Comparison of ENCODE assay signal across 15 mouse cellular contexts in genomic region chr13:28295492-28295891, GRCm38 (mm10). TPM values are rescaled to one million over a fixed set of nuclear protein-coding genes. Genes with fewer than 3 reads are reported as not detected.
DNase-seq lines count a peak whose midpoint lies in the region; ATAC-seq and TF ChIP-seq lines count a peak whose summit lies in the region.
"Had no signal": no experiment of that assay in that cellular context is flagged by ENCODE, and none has a peak within 500 bp of the region (broad histone marks: within the 10 kb centered on the region; RNA-seq: fewer than 3 reads in every experiment).

No protein-coding gene starts in this region.

- ATAC-seq in forebrain, embryonic 15.5 days (replicated peaks): peak; percentile 85
- ATAC-seq in hindbrain, postnatal 0 days: peak; percentile 27; the same call in 1 of the 2 replicates
- ATAC-seq in neural tube, embryonic 13.5 days (ENCODE audit: low read depth): peak; percentile 87
- ATAC-seq: lung, postnatal 0 days had no signal

- peak; percentile 8 for DNase-seq in kidney, adult 2 months
- no peak for DNase-seq in kidney, adult 11 months
- peak; percentile 45 for DNase-seq in hindbrain, postnatal 0 days (ENCODE audit: low spot score)
- DNase-seq in spleen, postnatal 36 days (ENCODE audit: low spot score in 2 of 2): no peak
- DNase-seq in lung, postnatal 36 days: no peak
- no peak for DNase-seq in adrenal gland, postnatal 4 days (ENCODE audit: low spot score in 2 of 2)
- DNase-seq: gastrocnemius, postnatal 14 days; heart, postnatal 4 days; liver, embryonic 13.5 days; thymus, postnatal 4 days had no signal

- 67% methylated on average over 5 of the region's 5 CpGs for WGBS in kidney, adult 2 months
- 9% methylated on average over 5 of the region's 5 CpGs for WGBS in forebrain, embryonic 15.5 days
- WGBS in hindbrain, postnatal 0 days: 24% methylated on average over 5 of the region's 5 CpGs
- 35% methylated on average over 5 of the region's 5 CpGs for WGBS in neural tube, embryonic 13.5 days

- no peak for TF ChIP-seq POLR2A in kidney, adult 2 months (IDR thresholded peaks at IDR 0.05; ENCODE audit: low read depth, low read length)

- TF ChIP-seq CTCF in kidney, adult 2 months (conservative IDR thresholded peaks at IDR 0.05; ENCODE audit: insufficient read depth, insufficient read length, low read depth, low read length): no peak
- no peak for TF ChIP-seq CTCF in hindbrain, postnatal 0 days (IDR thresholded peaks at IDR 0.05; ENCODE audit: low read depth)

- H3K27ac ChIP-seq in kidney, adult 2 months (ENCODE audit: insufficient read depth, low read depth, low read length): no peak overlapping the region
- peak overlapping the region; percentile 81 for H3K27ac ChIP-seq in forebrain, embryonic 15.5 days (replicated peaks)
- H3K27ac ChIP-seq in hindbrain, postnatal 0 days: peak overlapping the region; percentile 16; the same call in 1 of the 2 replicates
- peak overlapping the region; percentile 87 for H3K27ac ChIP-seq in neural tube, embryonic 13.5 days (replicated peaks)
- H3K27ac ChIP-seq: liver, embryonic 13.5 days had no signal

- H3K4me2 ChIP-seq in forebrain, embryonic 15.5 days (replicated peaks): peak overlapping the region; percentile 18; the same call in 1 of the 2 replicates
- peak overlapping the region; percentile 22 for H3K4me2 ChIP-seq in hindbrain, postnatal 0 days (ENCODE audit: low read depth, low read length)
- peak overlapping the region; percentile 35 for H3K4me2 ChIP-seq in neural tube, embryonic 13.5 days
- H3K4me2 ChIP-seq: heart, embryonic 12.5 days; kidney, embryonic 15.5 days; liver, embryonic 13.5 days had no signal

- no peaks in the 10 kb centered on the region for H3K9me3 ChIP-seq in forebrain, embryonic 15.5 days
- no peaks in the 10 kb centered on the region for H3K9me3 ChIP-seq in hindbrain, postnatal 0 days (ENCODE audit: low read length)
- H3K9me3 ChIP-seq in neural tube, embryonic 13.5 days: no peaks in the 10 kb centered on the region
- H3K9me3 ChIP-seq: heart, embryonic 12.5 days; kidney, embryonic 15.5 days; liver, embryonic 13.5 days had no signal

- no peaks in the 10 kb centered on the region for H3K4me1 ChIP-seq in kidney, adult 2 months (ENCODE audit: control insufficient read depth, insufficient read depth, low read length)
- peaks cover 31% of the 10 kb centered on the region for H3K4me1 ChIP-seq in forebrain, embryonic 15.5 days
- peaks cover 12% of the 10 kb centered on the region; the same call in 1 of the 2 replicates for H3K4me1 ChIP-seq in hindbrain, postnatal 0 days (ENCODE audit: insufficient read depth, low read length)
- H3K4me1 ChIP-seq in neural tube, embryonic 13.5 days (replicated peaks): peaks cover 41% of the 10 kb centered on the region

- no peaks in the 10 kb centered on the region for H3K36me3 ChIP-seq in kidney, adult 2 months (ENCODE audit: control insufficient read depth, insufficient read depth, low read length)
- no peaks in the 10 kb centered on the region for H3K36me3 ChIP-seq in forebrain, embryonic 15.5 days
- H3K36me3 ChIP-seq in hindbrain, postnatal 0 days (ENCODE audit: insufficient read depth, low read length): no peaks in the 10 kb centered on the region
- H3K36me3 ChIP-seq in neural tube, embryonic 13.5 days: no peaks in the 10 kb centered on the region
- H3K36me3 ChIP-seq: heart, embryonic 12.5 days; kidney, embryonic 15.5 days; liver, embryonic 13.5 days had no signal

- H3K4me3 ChIP-seq in kidney, adult 2 months (ENCODE audit: insufficient read depth, low read depth, low read length): no peak overlapping the region
- no peak overlapping the region for H3K4me3 ChIP-seq in forebrain, embryonic 15.5 days
- H3K4me3 ChIP-seq in hindbrain, postnatal 0 days (ENCODE audit: low read length): no peak overlapping the region
- H3K4me3 ChIP-seq in neural tube, embryonic 13.5 days: no peak overlapping the region
- H3K4me3 ChIP-seq: heart, embryonic 12.5 days; kidney, embryonic 15.5 days; liver, embryonic 13.5 days had no signal

- H3K9ac ChIP-seq in forebrain, embryonic 15.5 days (replicated peaks): no peak overlapping the region
- H3K9ac ChIP-seq in hindbrain, postnatal 0 days (replicated peaks; ENCODE audit: low read length): no peak overlapping the region
- H3K9ac ChIP-seq in neural tube, embryonic 13.5 days: no peak overlapping the region
- H3K9ac ChIP-seq: heart, embryonic 12.5 days; kidney, embryonic 15.5 days; liver, embryonic 13.5 days had no signal

- no peaks in the 10 kb centered on the region for H3K27me3 ChIP-seq in kidney, adult 2 months (replicated peaks; ENCODE audit: control insufficient read depth, insufficient read depth, low read length)
- no peaks in the 10 kb centered on the region for H3K27me3 ChIP-seq in forebrain, embryonic 15.5 days
- H3K27me3 ChIP-seq in hindbrain, postnatal 0 days (ENCODE audit: insufficient read depth, low read length): no peaks in the 10 kb centered on the region
- no peaks in the 10 kb centered on the region for H3K27me3 ChIP-seq in neural tube, embryonic 13.5 days
- H3K27me3 ChIP-seq: heart, embryonic 12.5 days; kidney, embryonic 15.5 days; liver, embryonic 13.5 days had no signal

RNA-seq across cellular contexts. Expression of gene Gm11361, which starts 38.2 kb away (rescaled TPM):
- 0.67 and 1.5 TPM in 2 replicates for polyA plus RNA-seq in kidney, adult 2 months (2012; rRNA removed)
- 2.1 and 2.4 TPM in 2 replicates for polyA plus RNA-seq in forebrain, embryonic 15.5 days (2015; fragmentation: Nextera tagmentation; extraction: Ambion mirVana)
- 0.47 and 1.0 TPM in 2 replicates for total RNA-seq in hindbrain, postnatal 0 days (2014; rRNA removed)
- polyA plus RNA-seq in hindbrain, postnatal 0 days (2015; fragmentation: Nextera tagmentation; extraction: Ambion mirVana): 0.73 and 1.8 TPM in 2 replicates
- 3.5 and 9.1 TPM in 2 replicates for polyA plus RNA-seq in neural tube, embryonic 13.5 days (2015; fragmentation: Nextera tagmentation; extraction: Ambion mirVana)
- total RNA-seq in adrenal gland, postnatal 4 days (2021): 100 to 1,000 TPM; 208 to 209 TPM

Comparison
In these comparisons a context has a peak if more than half of its experiments do, and no peak if none do; other contexts are left out.
1. DNase-seq: peak in kidney, adult 2 months (single experiment) and hindbrain, postnatal 0 days (single experiment); none in kidney, adult 11 months (single experiment), spleen, postnatal 36 days (0 of 2), lung, postnatal 36 days (single experiment) and adrenal gland, postnatal 4 days (0 of 2).
2. ATAC-seq: peak in every context shown above with its lines; median percentile 87 in neural tube, embryonic 13.5 days; 85 in forebrain, embryonic 15.5 days; 27 in hindbrain, postnatal 0 days.
3. Peak in every context shown above with its lines, with median percentiles within 50 percentile points of each other: H3K4me2 ChIP-seq.